Mouse (Mus musculus): Measurements from ENCODE around the gene Hcn1.

DNA sequence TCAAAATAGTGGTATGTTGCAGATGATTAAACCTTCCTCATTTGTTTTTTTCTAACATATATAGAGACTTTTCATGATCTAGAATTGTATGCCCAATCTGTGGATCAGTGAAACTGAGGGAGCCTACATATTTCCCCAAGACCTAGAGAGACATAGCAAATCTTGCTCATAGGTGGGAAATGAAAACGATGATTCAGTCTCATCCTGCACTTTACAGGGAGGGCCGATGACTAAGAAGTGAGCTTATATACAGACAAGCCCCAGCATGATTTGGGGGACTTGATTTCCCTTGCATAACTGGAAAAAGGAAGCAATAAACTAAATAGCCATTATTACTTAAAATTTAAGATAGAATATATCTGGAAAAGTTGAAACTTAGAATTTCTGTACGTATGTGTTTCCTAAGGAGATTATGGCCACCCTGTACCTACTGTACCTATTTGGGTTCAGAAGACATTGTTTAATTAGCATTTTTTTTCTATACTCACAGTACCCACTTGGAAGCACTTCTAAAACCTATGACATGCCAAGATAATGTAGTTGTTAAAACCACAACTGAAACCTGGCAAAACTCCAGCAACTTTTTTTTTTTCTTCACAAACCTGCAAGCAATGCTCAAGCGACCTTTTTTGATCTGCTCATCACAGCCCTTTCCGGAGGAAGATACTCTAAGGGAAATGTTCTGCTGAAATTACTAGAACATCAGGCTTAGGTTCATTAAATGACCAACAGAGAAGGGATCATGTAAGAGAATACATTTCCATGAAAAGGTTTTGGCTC, 3.0 kb downstream of the Hcn1 start:
- TF ChIP-seq CTCF (IDR thresholded peaks at IDR 0.05; ENCODE audit: low read depth): no peak
- TF ChIP-seq EP300 (optimal IDR thresholded peaks at IDR 0.05): no peak
